Mouse (Mus musculus): ENCODE data around the gene Pmm2.

Pmm2 gene

DNA sequence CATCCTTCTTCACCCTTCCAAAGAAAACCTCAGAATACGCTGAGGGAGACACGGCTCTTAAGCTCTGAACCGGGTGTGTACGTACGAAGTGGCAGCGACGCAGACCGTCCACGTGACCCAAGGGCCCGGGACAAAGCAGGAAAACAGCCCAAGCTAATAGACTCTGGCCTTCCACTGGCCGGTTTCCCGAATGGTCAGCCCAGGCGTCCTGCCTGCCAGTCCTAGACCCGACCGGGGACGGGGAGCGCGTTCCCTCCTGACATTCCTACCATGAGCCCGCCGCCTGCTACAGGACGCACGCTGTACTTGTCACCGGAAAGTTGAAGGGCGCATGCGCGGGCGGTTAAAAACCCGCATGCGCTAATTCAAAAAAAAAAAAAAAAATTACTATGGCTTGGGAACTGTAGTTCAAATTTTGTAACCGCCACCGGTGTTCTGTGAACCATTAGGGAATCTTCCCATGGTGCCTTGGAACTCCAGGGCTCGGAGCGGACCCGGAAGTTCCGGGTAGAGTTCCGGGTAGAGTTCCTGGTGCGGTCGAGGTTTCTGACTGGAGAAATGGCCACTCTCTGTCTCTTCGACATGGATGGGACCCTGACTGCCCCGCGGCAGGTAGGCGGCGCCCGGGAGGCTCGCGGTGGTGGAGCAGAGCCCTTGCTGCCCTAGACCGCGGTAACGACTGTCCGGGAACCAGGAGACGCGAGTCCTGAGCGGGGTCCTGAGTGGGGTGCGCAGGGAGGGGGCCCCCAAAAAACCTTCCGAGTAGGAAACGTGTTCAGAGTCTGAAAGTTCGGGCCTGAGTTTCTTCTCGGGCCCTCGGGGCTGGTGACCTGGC lies at the start of gene Pmm2, which contains the start of gene Tmem186:
Gene Pmm2, plus strand, starts transcription at position 458 of the 835 bp plus-strand sequence.
Gene Tmem186, minus strand, starts transcription at position 496 of the 835 bp plus-strand sequence.
- peak; percentile 81 for DNase-seq (ENCODE audit: low read depth)

DNA sequence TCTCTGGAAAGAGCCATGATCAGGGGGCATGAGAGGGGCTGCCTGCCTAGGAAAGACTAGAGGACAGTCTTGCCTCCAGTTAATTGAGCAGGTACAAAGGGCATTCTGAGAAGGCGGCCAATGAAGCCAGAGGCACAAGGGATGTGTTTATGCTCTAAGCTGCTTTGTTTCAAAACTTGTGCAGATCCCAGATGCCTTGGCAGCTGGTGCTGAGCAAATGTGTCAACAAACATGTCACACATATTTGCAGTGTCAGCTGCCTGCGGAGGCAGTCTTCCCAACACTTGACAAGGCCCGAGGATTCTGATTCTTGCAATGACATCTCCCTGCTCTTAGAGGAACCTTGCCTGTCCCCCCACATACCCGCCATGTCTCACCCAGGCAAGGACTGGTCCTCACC lies 42.1 kb upstream of the Pmm2 start:
- DNase-seq (ENCODE audit: low read depth), result no peak

DNA sequence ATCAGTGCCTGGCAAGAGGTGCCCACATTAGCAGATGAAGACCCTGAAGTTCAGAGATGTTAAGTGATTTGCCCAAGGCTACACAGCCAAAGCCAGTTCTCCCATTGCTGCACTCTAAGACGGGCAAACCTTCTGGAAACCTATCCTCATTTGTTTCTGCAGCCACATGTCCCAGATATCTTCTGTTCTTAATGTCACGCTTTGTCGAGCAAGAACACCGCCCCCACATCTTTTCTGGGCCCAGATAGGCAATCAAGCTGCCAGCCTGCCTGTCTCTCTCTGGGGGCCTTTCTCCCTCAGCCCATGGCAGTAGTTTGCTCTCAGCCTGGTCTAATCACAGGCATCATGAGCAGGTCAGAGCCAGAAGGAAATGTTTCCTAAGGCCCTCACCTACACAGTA lies 41.1 kb upstream of the Pmm2 start:
- no peak for DNase-seq (ENCODE audit: low read depth)

DNA sequence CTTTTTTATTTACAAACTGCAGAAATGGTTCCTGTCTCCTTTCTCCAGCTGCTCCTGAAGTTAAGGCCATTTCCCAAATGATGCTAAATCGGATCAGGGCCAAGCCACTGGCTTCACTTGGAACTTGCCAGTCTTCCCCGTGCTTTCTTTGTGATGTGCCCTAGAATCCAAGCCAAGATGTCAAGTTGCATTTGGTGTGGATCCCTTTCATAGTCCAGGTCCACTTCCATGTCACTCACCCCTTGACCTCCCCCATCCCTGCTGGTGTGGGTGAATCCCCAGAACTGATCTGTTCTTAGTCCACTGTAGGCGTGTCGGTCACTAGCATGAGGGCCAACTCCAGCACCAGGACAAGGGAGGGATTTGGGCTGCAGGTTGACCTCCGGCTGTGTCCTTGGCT lies 40.0 kb upstream of the Pmm2 start:
- DNase-seq (ENCODE audit: low read depth), result no peak

DNA sequence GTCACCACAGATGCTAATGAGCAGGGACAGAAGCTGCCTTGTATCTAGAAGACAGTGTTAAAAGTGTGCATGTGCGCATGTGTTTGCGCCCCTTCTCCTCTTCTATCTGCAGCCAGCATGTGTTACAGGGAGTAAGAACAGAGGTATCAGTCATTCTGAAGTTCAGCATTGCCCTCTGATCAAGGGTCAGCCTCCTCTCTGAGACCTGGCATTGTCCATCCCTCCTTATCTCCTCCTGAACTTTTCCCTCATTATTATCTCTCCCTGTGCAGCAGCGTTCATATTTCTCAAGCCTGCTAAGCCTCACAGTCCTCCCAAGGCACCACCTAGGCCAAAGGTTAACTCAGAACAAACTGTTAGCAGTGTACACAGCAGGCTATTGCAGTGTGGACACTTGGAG lies 33.7 kb upstream of the Pmm2 start:
- DNase-seq (ENCODE audit: low read depth), result no peak

DNA sequence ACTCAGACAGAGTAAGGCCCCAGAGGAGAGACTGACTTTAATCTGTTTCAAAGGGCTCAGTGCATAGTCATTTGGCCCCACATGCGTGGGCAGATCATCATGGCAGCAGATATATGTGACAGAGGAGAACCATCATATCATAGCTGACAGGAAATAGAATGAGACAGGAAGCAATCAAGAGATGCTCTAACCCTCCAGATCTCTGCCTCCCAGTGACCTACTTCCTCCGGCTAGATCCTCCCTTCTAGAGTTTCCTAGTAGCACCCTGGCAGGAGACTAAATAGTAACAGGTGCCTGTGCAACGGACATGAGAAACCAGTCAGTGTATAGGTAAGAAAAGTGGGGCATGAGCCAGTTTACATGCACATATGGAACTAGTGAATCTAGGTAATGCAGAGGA lies 27.1 kb upstream of the Pmm2 start:
- no peak for DNase-seq (ENCODE audit: low read depth)

DNA sequence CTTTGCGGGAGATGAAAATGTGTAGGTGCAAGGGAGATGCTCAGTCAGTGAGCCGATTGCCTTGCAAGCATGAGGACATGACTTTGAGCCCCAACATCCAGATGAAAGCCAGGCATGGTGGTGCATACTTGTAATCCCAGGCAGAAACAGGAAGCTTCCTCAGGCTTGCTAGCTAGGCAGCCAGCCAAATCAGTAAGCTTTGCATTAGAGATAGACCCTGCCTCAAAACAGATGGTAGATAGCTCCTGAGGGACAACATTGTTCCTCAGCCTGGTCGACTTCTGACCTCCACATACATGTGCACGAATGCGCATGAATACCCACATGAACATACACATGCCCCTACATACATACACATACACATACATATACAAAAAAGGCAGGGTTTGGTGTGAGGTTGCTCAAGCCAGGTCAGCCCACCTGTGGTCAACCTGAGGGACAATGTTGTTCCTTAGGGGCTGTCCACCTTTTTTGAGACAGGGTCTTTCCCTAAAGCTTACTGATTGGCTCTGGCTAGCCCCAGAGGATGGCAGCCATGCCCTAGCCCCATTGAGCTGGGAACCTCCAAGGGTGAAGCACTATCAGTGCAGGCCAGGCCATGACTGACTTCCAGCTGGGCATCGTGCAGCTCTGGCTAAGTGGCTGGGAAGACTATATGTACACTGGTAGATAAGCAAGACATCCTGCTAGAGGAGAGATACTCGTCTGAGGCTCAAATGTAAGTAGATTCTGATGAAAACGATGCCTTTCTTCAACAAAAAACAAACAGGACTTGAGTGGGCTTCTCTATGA lies 25.1 kb upstream of the Pmm2 start:
- DNase-seq (ENCODE audit: low read depth), result no peak

DNA sequence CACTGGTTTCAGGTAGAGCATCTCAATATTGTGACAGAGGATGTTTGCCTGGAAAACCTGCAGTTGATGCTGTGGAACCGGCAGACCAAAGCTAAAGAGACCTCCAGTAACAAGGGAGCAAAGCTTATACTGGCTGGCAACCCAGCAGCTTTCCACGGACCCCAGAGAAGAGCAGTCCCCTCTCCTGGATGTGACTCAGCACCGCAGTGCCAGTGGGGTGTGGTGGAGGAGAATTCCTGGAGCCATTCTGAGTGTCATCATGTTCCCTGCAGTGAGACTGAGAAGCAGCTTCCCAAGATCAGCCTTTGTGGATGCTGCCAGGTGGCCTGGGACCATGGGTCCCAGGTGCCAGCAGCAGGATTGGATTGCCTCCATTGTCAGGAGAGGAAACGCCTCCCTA lies 24.4 kb upstream of the Pmm2 start:
- no peak for DNase-seq (ENCODE audit: low read depth)

DNA sequence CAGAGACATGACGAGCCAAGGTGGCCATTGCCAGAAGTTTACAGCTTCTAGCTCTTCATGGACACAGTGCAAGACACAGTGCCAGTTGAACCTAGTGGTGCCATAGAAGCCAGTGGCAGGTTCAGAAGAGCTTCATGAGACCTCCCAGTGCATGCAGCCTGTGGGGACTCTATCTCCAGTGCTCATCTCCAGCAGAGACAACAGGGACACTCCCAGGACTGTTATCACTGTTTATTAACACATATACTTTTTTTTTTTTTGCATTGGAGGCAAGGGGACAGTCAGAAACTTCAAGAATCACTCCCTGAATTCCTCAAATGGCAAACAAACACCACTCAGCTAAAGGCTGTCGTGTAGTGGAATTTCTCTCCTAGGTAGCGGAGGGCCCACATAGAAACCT lies 24.0 kb upstream of the Pmm2 start:
- DNase-seq (ENCODE audit: low read depth), result no peak

DNA sequence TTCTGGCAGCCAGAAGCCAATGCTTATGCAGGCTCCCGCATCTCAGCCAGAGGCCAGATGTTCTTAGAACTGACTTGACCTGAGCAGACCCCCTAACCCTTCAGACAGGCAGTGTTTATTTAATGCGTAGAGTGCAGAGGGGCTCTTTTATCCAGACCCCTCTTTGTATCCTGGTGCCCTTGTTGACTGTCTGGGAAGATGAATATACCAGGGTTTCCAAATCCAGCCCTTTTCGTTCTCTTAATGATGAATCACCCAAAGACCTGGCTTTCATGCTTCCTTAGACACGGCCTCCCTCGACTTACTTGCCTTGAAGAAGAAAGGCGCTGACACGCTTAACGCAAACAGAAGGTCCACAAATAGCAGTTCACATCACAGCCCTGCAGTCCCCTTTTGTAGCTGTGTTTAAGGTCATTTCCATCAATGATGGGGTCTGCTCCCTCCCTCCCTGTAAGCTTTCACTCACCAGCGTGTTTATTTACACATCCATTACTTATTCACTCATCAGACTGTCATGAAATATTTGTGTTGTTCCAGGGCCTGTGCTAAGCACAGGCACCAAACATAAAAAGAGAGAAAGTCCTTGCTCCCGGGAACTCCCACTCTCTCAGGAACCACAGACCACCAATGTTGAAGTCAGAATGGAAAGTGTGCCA lies 17.7 kb upstream of the Pmm2 start:
- DNase-seq (ENCODE audit: low read depth), result no peak

DNA sequence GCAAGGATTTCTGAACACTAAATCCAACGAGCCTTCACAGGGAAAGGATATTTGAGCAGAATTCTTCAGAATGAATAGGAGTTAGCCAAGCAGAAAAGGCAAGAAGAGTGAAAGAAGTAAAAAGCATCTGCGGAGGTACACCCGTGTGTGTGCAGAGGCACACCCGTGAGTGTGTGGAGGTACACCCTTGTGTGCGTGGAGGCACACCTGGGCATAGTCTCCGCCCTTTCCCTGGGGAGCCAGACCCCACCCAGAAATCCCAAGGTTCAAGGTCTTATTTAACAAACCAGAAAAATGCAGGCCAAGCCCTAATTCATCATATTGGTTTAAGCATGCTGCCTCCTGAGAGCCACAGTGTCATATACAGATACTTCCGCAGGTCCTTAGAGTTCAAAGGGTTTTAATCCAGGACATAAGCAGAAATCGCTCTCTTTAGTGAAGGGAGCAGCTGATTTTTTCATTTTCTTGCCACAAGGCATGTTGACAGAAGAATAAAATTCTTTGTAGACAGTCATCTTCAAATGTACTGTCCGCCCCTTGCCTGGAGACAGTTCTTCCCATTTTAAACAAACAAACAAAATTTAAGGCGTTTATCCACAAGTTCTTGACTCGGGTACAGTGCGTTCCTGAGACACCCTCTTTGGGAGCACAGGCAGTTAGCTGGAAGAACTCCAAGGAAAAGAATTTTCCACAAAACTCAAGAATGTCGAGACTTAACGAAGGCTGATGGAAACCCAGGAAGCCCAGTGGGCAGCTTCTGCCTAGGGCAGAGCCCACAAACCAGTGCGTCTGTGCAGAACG lies 17.0 kb upstream of the Pmm2 start:
- DNase-seq (ENCODE audit: low read depth), result no peak

DNA sequence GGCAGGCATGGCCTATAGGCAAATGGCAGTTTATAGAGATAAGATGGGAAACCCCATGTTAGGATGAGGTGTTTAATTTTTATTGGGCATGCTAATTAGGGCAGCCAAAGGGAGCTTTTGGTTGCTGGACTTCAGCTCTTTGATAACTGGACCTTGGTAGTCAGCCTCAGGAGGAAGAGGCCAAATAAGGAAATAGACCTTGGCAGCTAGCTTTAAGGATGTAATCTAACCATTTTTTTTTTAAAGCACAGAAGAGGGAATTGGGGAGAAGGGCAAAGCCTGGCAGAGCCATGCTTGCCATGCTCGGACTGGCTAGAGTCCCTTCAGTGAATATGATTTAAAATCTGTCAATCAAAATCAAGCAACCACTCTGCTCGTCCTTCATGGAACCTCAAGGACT lies 7.1 kb upstream of the Pmm2 start:
- DNase-seq (ENCODE audit: low read depth), result no peak

DNA sequence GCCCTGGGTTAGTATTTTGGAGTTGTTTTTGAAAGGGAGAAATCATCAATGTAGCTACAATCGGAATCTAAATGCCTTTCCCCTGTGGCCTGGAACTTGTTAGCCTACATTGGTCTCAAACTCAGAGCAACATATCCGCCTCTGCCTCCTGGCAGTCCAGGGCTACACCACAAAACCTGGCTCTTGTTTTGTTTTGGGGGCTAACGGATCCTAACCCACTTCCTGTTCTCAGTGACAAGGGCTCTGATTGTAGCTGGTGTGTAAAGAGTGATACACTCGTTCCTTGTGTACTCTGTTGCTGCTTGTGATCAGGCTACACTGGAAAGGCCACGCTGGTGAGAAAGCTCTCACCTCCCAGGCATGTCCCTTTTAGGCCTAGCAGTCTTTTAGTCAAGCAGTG lies 6.0 kb upstream of the Pmm2 start:
- DNase-seq (ENCODE audit: low read depth), result no peak

DNA sequence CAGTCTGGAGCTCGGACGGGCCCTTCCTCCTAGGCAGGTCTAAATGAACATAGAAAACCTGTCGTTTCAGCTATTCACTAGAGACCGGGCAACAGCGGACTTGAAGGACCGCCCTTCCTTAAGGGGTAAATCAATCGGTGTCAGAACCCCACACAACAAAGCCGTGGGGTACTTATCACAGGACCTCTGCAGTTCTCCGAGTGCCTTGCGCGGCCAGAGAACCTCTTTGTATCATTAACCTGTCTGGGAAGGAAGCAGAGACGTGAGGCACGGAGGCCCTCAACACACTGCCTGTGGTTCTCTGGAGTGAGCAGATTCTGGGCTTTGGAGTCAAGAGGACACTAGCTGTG lies 632 bp upstream of the Pmm2 start:
- no peak for DNase-seq (ENCODE audit: low read depth)

DNA sequence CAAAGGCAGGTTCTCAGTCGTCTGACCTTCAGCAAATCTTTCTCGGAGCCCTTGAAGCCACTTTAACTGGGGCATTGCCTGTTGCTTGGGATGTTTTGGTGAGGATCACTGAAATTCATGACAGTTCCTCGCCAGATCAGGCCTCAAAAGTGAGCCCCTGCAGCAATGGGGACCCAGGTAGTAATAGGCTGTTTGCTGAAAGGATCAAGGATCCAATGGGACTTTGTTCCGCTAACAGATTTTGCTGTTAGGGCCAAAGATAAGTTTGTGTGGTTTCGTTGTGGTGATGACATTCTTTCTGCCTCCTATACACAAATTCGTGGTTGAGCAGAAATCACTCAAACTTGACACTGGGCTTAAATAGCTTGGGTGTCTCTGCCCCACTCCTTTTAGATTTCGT lies 657 bp downstream of the Pmm2 start:
- DNase-seq (ENCODE audit: low read depth), result no peak

DNA sequence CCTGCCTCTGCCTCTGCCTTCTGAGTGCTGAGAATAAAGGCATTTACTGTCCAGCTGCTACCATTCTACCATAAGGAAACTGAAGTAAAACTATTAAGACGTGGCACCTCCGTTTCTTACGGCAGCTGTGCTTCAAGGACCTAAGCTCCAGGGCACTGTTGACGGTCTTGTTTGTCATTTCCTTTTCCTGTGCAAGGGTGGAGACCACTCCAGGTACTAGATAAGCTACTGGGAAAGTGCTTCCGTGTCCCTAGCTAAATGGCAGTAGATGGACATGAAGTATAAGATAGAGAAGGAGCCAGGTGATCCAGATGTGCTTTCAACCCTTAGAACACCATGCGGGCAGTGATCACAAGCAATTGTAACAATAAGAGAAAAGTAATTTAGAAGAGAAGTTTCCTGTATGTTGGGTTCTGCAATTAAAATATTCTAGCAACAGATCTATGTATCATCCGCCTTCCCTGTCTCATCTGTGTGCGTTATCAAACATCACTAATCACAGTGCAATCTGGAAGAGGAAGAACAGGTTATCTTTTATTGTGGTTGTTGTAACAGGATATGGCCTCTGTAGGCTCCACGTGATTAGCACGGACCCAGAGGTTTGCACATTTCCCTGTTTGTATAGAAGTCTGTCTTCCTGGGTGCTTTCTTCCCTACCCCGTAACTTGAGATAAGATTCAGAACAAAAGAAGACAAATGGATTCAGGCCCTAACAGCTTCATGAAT lies 2.2 kb downstream of the Pmm2 start:
- no peak for DNase-seq (ENCODE audit: low read depth)

DNA sequence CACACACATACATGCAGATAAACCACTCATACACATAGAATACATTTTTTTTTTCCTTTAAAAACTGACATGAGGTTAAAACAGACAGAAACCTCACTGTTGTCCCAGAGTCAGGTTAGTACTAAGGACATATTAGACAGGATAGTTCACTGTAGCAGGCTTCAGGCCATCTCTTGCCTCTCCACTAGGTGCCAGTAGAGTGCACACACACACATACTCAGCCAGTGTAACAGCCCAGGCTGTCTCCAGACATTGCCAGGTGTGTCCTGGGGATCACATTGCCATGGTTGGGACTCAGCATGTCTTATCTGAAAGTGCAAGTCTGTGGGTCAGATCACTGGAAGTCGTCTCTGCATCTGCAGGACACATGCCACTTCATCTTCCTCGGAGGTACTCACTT lies 6.4 kb downstream of the Pmm2 start:
- DNase-seq (ENCODE audit: low read depth), result no peak

DNA sequence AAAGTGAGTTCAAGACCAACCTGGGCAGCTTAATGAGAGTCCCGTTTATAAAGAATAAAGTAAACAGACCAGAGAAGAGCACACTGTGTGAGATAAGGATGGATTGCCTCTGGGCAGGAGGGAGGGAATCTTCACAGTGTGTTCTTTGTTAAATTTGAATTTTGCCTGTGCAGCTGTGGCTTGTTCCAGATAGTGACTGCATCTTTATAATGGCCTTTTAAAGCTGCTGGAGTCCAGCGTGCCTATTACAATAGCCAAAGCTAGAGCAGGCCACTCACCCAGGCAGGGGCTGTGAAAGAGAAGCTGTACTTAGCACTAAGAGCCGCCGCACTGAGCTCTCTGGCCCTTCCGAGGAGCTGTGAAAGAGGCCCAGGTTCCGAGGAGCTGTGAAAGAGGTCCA lies 8.1 kb downstream of the Pmm2 start:
- DNase-seq (ENCODE audit: low read depth), result no peak

DNA sequence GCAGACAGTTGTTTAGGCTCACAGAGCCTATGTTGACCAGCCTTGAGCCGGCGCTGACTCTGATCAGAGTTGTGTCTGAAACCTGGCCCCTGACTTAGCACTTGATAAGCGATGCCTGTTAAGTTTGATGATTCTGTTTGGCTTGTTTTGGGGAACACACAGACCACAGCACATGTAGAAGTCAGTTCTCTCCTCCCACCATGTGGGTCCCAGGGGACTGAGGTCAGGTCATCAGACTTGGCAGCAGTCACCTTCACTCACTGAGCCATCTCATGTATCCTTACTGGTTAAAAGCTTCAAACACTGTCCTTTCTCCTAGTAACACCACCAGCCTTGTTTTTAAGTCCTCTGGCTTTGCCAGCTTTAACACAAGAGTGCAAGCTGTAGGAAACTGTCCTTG lies 12.5 kb downstream of the Pmm2 start:
- no peak for DNase-seq (ENCODE audit: low read depth)

DNA sequence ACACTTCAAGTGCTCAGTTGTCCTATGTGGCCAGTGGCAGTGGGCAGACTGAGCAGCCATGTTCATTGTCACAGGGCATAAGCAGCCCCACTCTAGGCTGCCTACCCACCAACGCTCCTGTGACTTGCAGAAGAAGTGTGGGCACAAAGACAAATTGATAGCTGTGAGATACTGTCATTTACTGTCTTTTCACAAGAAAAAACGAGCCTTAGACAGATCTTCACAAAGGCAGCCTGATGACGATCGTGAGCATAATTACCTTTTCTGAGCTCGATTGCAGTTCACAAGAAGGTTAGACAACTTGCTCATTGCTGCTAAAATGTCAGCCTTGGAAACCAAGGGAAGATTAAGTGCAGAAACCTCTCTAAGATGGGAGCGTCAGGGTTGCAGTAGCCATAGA lies 17.6 kb downstream of the Pmm2 start:
- no peak for DNase-seq (ENCODE audit: low read depth)

DNA sequence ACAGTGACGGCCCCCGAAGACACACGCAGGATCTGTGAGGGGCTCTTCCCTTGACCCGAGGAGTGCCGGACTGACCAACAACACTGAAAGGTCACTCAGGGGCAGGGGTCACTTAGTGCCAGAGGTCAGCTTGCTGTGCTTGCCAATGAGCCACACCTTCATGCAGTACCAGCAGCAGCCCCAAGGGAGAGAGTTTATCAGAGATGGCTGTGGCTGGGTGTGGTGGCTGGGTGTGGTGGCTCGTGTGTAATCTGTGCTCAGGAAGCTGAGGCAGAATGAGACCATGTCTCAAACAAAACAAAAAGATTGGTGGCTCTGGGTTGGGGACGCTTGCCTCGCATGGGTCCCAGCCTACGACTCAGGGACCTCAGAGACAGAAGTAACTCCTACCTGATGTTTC lies 18.1 kb downstream of the Pmm2 start:
- no peak for DNase-seq (ENCODE audit: low read depth)

DNA sequence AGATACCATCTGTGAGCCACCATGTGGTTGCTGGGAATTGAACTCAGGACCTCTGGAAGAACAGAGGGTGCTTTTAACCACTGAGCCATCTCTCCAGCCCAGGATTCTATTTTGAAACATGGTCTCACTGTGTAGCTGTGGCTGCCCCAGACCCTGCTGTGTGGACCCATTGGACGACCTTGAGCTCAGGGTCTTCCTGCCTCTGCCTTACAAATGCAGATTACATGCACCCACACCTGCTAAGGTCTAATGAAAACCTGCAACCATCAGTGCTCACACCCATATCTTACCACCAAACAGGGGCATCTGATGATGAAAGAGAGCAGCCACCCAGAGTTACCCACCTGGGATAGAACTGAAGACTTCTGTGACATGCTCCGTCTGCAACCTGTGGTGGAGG lies 18.8 kb downstream of the Pmm2 start:
- DNase-seq (ENCODE audit: low read depth), result no peak

Data from c-Kit-positive CD71-negative TER-119-negative erythroid progenitor cells, embryonic 14.5 days (primary cell).